Mouse (Mus musculus): ENCODE measurements at regions not wholly inside any gene's neighbourhood (a gene's known extent, or its start where the extent isn't known, plus 50 kb on each side); places are given as distances from the start of the nearest gene placed in this dataset.

GRCm38 (mm10) chr1:13839619-13840308 is 2253.4 kb downstream of the 4930444P10Rik start:
- Histone ChIP-seq H3K4me3 (ENCODE audit: low read depth, low read length) (no peak overlapping the region), H3K9me3 (ENCODE audit: control insufficient read depth, low read length) (no peaks in the 10 kb centered on the region), H3K4me2 (ENCODE audit: low read length) (no peak overlapping the region), H3K36me3 (ENCODE audit: control insufficient read depth, insufficient read depth, low read length) (no peaks in the 10 kb centered on the region), H3K27me3 (replicated peaks; ENCODE audit: control insufficient read depth, insufficient read depth, low read length) (no peaks in the 10 kb centered on the region), H3K4me1 (replicated peaks; ENCODE audit: control insufficient read depth, insufficient read depth, low read length) (no peaks in the 10 kb centered on the region), H3K9ac (ENCODE audit: low read length) (no peak overlapping the region), H3K27ac (ENCODE audit: low read depth) (no peak overlapping the region)
- 65% methylated on average over 11 of the region's 11 CpGs for WGBS
- DNase-seq (ENCODE audit: low spot score) (no peak), ATAC-seq (replicated peaks; ENCODE audit: low FRiP score, low TSS enrichment, low read depth) (no peak)

- Histone ChIP-seq H3K4me3 (ENCODE audit: low read depth, low read length) (no peak overlapping the region), H3K9me3 (ENCODE audit: control insufficient read depth, low read length) (no peaks in the 10 kb centered on the region), H3K4me2 (ENCODE audit: low read length) (no peak overlapping the region), H3K36me3 (ENCODE audit: control insufficient read depth, insufficient read depth, low read length) (no peaks in the 10 kb centered on the region), H3K9ac (ENCODE audit: low read length) (no peak overlapping the region), H3K27me3 (replicated peaks; ENCODE audit: control insufficient read depth, insufficient read depth, low read length) (no peaks in the 10 kb centered on the region), H3K27ac (ENCODE audit: low read depth) (no peak overlapping the region), H3K4me1 (replicated peaks; ENCODE audit: control insufficient read depth, insufficient read depth, low read length) (no peaks in the 10 kb centered on the region)
- DNase-seq (ENCODE audit: low spot score) (no peak), ATAC-seq (replicated peaks; ENCODE audit: low FRiP score, low TSS enrichment, low read depth) (no peak)
- WGBS = 83% methylated on average over 12 of the region's 12 CpGs
Measured at GRCm38 (mm10) chr1:13834860-13835840, 2258.0 kb downstream of the 4930444P10Rik start.

GRCm38 (mm10) chr1:13807786-13808185 is 2285.3 kb downstream of the 4930444P10Rik start:
- H3K27ac ChIP-seq (ENCODE audit: low read depth) = no peak overlapping the region
- H3K4me2 ChIP-seq (ENCODE audit: low read length) = no peak overlapping the region
- DNase-seq (ENCODE audit: low spot score) (no peak), ATAC-seq (replicated peaks; ENCODE audit: low FRiP score, low TSS enrichment, low read depth) (no peak)
- no peaks in the 10 kb centered on the region for H3K9me3 ChIP-seq (ENCODE audit: control insufficient read depth, low read length)
- no peaks in the 10 kb centered on the region for H3K36me3 ChIP-seq (ENCODE audit: control insufficient read depth, insufficient read depth, low read length)
- WGBS = 36% methylated on average over 4 of the region's 4 CpGs
- H3K9ac ChIP-seq (ENCODE audit: low read length) = no peak overlapping the region
- no peaks in the 10 kb centered on the region for H3K4me1 ChIP-seq (replicated peaks; ENCODE audit: control insufficient read depth, insufficient read depth, low read length)
- no peak overlapping the region for H3K4me3 ChIP-seq (ENCODE audit: low read depth, low read length)
- no peaks in the 10 kb centered on the region for H3K27me3 ChIP-seq (replicated peaks; ENCODE audit: control insufficient read depth, insufficient read depth, low read length)

- no peaks in the 10 kb centered on the region for H3K27me3 ChIP-seq (replicated peaks; ENCODE audit: control insufficient read depth, insufficient read depth, low read length)
- DNase-seq (ENCODE audit: low spot score) = no peak
- no peak overlapping the region for H3K4me2 ChIP-seq (ENCODE audit: low read length)
- no peak for ATAC-seq (replicated peaks; ENCODE audit: low FRiP score, low TSS enrichment, low read depth)
- WGBS = 69% methylated on average over 1 of the region's 1 CpGs
- no peak overlapping the region for H3K4me3 ChIP-seq (ENCODE audit: low read depth, low read length)
- no peaks in the 10 kb centered on the region for H3K9me3 ChIP-seq (ENCODE audit: control insufficient read depth, low read length)
- no peak overlapping the region for H3K9ac ChIP-seq (ENCODE audit: low read length)
- H3K4me1 ChIP-seq (replicated peaks; ENCODE audit: control insufficient read depth, insufficient read depth, low read length) = no peaks in the 10 kb centered on the region
- H3K36me3 ChIP-seq (ENCODE audit: control insufficient read depth, insufficient read depth, low read length) = no peaks in the 10 kb centered on the region
- H3K27ac ChIP-seq (ENCODE audit: low read depth) = no peak overlapping the region
Measured at GRCm38 (mm10) chr1:13800460-13800859, 2292.7 kb downstream of the 4930444P10Rik start.

GRCm38 (mm10) chr1:13798848-13799247 is 2294.3 kb downstream of the 4930444P10Rik start:
- ATAC-seq (replicated peaks; ENCODE audit: low FRiP score, low TSS enrichment, low read depth) (no peak), DNase-seq (ENCODE audit: low spot score) (no peak)
- no peaks in the 10 kb centered on the region for H3K9me3 ChIP-seq (ENCODE audit: control insufficient read depth, low read length)
- H3K9ac ChIP-seq (ENCODE audit: low read length) = no peak overlapping the region
- H3K27me3 ChIP-seq (replicated peaks; ENCODE audit: control insufficient read depth, insufficient read depth, low read length) = no peaks in the 10 kb centered on the region
- no peak overlapping the region for H3K27ac ChIP-seq (ENCODE audit: low read depth)
- H3K36me3 ChIP-seq (ENCODE audit: control insufficient read depth, insufficient read depth, low read length) = no peaks in the 10 kb centered on the region
- WGBS = 62% methylated on average over 1 of the region's 1 CpGs
- H3K4me1 ChIP-seq (replicated peaks; ENCODE audit: control insufficient read depth, insufficient read depth, low read length) = no peaks in the 10 kb centered on the region
- no peak overlapping the region for H3K4me2 ChIP-seq (ENCODE audit: low read length)
- H3K4me3 ChIP-seq (ENCODE audit: low read depth, low read length) = no peak overlapping the region

- Histone ChIP-seq H3K4me3 (ENCODE audit: low read depth, low read length) (no peak overlapping the region), H3K4me2 (ENCODE audit: low read length) (no peak overlapping the region), H3K27me3 (replicated peaks; ENCODE audit: control insufficient read depth, insufficient read depth, low read length) (no peaks in the 10 kb centered on the region), H3K36me3 (ENCODE audit: control insufficient read depth, insufficient read depth, low read length) (no peaks in the 10 kb centered on the region), H3K9ac (ENCODE audit: low read length) (no peak overlapping the region), H3K4me1 (replicated peaks; ENCODE audit: control insufficient read depth, insufficient read depth, low read length) (no peaks in the 10 kb centered on the region), H3K27ac (ENCODE audit: low read depth) (no peak overlapping the region), H3K9me3 (ENCODE audit: control insufficient read depth, low read length) (peaks cover 3% of the 10 kb centered on the region)
- DNase-seq (ENCODE audit: low spot score) = no peak
- ATAC-seq (replicated peaks; ENCODE audit: low FRiP score, low TSS enrichment, low read depth) = no peak
Measured at GRCm38 (mm10) chr1:13795196-13795595, 2297.9 kb downstream of the 4930444P10Rik start.

GRCm38 (mm10) chr1:13789318-13790085 is 2303.6 kb downstream of the 4930444P10Rik start:
- Histone ChIP-seq H3K9me3 (ENCODE audit: control insufficient read depth, low read length) (peaks cover 3% of the 10 kb centered on the region), H3K27me3 (replicated peaks; ENCODE audit: control insufficient read depth, insufficient read depth, low read length) (no peaks in the 10 kb centered on the region), H3K4me1 (replicated peaks; ENCODE audit: control insufficient read depth, insufficient read depth, low read length) (no peaks in the 10 kb centered on the region), H3K36me3 (ENCODE audit: control insufficient read depth, insufficient read depth, low read length) (no peaks in the 10 kb centered on the region), H3K4me2 (ENCODE audit: low read length) (peak overlapping the region; percentile 25), H3K9ac (ENCODE audit: low read length) (no peak overlapping the region), H3K27ac (ENCODE audit: low read depth) (no peak overlapping the region), H3K4me3 (ENCODE audit: low read depth, low read length) (no peak overlapping the region)
- 41% methylated on average over 13 of the region's 13 CpGs for WGBS
- ATAC-seq (replicated peaks; ENCODE audit: low FRiP score, low TSS enrichment, low read depth) = peak; percentile 36; the same call in 1 of the 2 replicates
- DNase-seq (ENCODE audit: low spot score) = peak; percentile 90

- H3K4me3 ChIP-seq (ENCODE audit: low read depth, low read length) = no peak overlapping the region
- no peak overlapping the region for H3K4me2 ChIP-seq (ENCODE audit: low read length)
- H3K9ac ChIP-seq (ENCODE audit: low read length) = no peak overlapping the region
- no peaks in the 10 kb centered on the region for H3K4me1 ChIP-seq (replicated peaks; ENCODE audit: control insufficient read depth, insufficient read depth, low read length)
- H3K9me3 ChIP-seq (ENCODE audit: control insufficient read depth, low read length) = peaks cover 3% of the 10 kb centered on the region
- no peaks in the 10 kb centered on the region for H3K36me3 ChIP-seq (ENCODE audit: control insufficient read depth, insufficient read depth, low read length)
- no peak overlapping the region for H3K27ac ChIP-seq (ENCODE audit: low read depth)
- DNase-seq (ENCODE audit: low spot score) (no peak), ATAC-seq (replicated peaks; ENCODE audit: low FRiP score, low TSS enrichment, low read depth) (no peak)
- 83% methylated on average over 2 of the region's 2 CpGs for WGBS
- H3K27me3 ChIP-seq (replicated peaks; ENCODE audit: control insufficient read depth, insufficient read depth, low read length) = 0 out of 2 replicates have a peak, but pooled peaks cover 3% of the 10 kb centered on the region
Measured at GRCm38 (mm10) chr1:13787016-13787415, 2306.1 kb downstream of the 4930444P10Rik start.

All from intestine, embryonic 14.5 days (tissue).